Mouse (Mus musculus): ENCODE measurements around the gene Cnbd2.

Cnbd2 gene

DNA sequence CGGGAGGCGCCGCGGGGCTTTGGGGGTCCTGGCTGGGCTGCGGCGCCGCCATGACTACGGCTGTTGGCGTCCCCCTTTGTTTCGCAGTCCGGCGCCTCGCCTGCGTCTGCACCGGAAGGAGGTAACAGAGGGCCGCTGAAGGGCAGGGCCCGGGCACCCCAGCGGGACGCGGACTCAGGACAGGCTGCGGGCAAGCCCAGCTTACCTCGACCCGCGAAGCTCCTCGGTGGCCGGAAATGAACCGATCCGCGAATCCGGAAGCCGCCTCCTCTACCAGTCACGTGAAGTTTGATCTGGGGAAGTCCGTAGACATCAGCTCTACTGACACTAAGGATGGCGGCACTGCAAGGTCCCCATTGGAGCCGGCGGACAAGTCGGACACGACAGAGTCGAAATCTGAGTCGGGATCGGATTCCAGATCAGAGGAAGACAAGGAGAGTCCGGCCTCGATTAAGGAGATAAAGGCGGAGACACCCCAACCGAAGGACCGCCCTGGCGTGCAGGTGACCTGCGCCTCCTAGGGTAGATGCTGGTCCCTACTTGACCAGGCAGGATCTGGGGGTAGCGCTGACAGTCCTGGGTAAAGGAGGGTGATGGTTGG, at the start of gene Cnbd2, which contains the start of gene Scand1:
Cnbd2 (plus strand) TSS at position 3 of the 601 bp plus-strand sequence.
Scand1 (minus strand) TSS at position 408 of the 601 bp plus-strand sequence.
- peak; percentile 88 for DNase-seq

DNA sequence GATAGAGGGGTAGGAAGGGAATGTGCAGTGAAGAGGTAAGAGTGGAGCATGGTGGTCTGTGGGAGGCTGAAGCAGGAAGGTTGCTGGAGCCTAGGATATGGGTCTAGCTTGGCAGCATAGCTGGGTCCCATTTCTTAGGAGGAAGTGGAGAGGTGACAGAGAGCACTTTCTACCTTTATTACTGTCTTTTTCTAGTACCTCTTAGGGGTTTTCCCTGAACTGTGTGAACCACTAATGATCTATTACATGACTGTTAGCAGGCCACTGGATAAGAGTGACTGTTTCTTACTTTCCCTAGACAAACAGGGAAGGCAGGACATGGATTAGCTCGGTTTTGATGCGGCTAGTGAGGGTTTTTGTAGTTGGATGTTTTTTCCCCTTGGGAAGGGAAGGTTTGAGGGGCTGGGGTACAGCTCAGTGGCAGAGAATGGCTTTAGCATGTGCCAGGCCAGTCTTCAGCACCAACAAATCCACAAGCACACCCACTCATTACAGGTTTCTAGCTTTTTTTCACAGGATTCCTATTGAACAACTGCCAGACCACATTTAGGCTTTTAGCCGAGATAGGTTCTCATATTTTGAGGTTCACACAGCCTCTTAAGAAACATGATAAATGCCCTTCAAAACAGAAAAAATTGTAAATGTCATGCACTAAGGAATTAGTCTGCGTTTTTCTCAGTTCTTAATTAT, 48.8 kb upstream of the Cnbd2 start:
- no peak for DNase-seq

DNA sequence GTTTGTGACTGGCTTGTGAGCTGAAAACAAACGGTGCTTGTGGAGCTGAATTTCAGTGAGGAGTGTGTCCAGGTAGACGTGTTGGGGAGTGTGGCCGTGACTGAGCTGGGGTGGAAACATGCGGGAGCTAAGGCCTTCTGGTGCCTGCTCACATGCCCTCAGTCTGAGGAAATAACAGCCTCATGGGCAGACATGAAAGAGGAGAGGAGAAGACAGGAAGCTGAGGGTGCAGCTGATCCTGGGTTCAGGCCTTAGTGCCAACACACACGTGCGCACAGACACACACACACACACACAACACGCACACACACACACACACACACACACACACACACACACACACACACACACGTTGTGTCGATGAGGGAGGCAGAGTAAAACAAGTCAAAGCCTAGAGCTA, 44.5 kb upstream of the Cnbd2 start:
- no peak for DNase-seq

GRCm38 (mm10) chr2:156272553-156272952, 39.5 kb upstream of the Cnbd2 start:
- no peak for DNase-seq

GRCm38 (mm10) chr2:156278226-156279017, 33.7 kb upstream of the Cnbd2 start:
- peak; percentile 85 for DNase-seq

DNA sequence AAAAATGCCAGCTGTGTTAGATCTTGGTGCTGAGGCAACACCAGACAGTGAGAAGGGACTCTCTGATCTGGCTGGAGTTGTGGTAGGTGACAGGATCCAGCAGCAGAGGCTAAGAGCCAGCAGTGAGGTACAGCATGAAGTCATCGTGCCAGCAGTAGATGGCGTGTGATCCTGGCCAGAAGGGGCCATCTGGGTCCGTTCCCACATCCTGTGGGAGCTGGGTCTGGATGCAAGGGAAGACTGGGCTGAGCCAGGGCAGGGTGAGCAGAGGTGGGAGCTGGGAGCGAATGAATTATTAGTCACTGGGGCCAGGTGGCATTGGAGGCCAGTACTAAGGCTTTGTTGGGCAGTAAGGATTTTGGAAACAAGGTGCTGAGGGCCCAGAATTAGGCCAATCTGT, 30.9 kb upstream of the Cnbd2 start:
- no peak for DNase-seq

- no peak for DNase-seq
These were observed 26.9 kb upstream of the Cnbd2 start for GRCm38 (mm10) chr2:156285161-156285560.

DNA sequence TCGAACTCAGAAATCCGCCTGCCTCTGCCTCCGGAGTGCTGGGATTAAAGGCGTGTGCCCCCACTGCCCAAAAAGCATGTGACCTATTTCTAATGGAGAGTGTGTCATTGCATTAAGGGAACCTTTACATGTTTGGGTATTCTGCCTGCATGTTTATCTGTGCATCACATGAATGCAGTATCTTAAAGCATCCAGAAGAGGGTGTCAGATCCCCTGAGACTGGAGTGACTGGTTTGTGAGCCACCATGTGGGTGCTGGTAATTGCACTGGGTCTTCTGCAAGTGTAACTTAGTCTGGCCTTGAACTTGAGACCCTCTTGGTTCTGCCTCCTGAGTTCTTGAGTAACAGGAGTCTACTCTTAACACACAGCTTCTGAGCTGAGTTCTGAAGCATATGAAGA, 25.4 kb upstream of the Cnbd2 start:
- DNase-seq, result no peak

- no peak for DNase-seq
These were observed 23.9 kb upstream of the Cnbd2 start for GRCm38 (mm10) chr2:156288222-156288621.

- no peak for DNase-seq
These were observed 22.4 kb upstream of the Cnbd2 start for GRCm38 (mm10) chr2:156289552-156290160.

DNA sequence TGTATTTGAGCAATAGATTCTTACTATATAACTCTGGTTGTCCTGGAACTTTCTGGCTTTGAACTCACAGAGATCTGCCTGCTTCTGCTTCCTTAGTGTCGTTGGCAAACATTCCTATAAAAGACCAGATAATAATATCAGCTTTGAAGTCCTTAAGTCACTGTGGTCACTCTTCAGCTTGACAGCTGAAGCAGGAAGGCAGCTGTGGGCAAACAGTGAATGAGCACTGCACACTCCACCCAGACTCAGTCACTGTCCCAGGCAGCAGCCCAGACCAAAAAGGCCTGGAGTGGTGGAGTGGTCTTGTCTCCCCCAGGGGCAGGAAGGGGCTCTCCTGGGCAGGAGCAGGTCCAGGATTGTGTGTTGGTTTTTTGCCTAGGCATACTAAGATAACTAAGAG, 20.1 kb upstream of the Cnbd2 start:
- no peak for DNase-seq

- no peak for DNase-seq
These were observed 16.5 kb upstream of the Cnbd2 start for GRCm38 (mm10) chr2:156295601-156296063.

- DNase-seq, result no peak
These were observed 15.9 kb upstream of the Cnbd2 start for GRCm38 (mm10) chr2:156296190-156296589.

DNA sequence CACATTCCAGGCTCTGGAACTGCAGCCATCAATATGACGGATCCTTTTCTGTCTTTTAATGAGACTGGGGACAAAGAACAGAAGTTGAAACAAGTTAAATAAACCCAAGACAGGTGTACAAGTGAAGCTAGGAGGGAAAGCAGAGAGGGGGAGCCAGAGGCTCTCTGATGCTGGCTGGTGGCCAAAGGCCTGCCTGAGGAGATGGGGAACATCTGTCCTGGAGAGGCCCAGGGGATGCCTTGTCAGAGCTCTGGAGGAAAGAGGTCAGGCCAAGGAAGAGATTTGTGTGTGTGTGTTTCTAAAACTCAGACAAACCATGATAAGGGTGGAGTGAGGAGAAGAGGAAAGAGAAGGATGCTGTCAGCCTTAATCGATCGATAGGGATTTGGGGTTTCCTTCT, 14.4 kb upstream of the Cnbd2 start:
- no peak for DNase-seq

- DNase-seq, result peak; percentile 55
These were observed 13.6 kb upstream of the Cnbd2 start for GRCm38 (mm10) chr2:156298458-156298857.

GRCm38 (mm10) chr2:156302063-156302462, 10.0 kb upstream of the Cnbd2 start:
- no peak for DNase-seq

- DNase-seq, result no peak
These were observed 7.7 kb upstream of the Cnbd2 start for GRCm38 (mm10) chr2:156304351-156304750.

DNA sequence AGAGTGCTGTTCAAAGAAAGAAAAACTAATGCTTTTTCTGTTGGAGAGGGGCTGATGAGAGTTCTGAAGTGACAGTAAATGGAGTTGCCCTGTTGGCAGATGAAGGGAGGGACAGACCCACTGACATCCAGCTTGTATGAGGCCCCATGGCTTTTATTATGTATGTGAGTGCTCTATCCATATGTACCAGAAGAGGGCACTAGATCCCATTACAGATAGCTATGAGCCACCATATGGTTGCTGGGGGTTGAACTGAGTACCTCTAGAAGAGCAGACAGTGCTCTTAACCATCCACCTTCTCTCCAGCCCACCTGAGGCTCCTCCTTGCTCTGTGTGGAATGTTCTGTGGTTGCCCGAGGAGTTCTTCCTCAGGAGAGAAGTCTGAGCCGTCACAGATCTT, 6.3 kb upstream of the Cnbd2 start:
- DNase-seq, result peak; percentile 25

DNA sequence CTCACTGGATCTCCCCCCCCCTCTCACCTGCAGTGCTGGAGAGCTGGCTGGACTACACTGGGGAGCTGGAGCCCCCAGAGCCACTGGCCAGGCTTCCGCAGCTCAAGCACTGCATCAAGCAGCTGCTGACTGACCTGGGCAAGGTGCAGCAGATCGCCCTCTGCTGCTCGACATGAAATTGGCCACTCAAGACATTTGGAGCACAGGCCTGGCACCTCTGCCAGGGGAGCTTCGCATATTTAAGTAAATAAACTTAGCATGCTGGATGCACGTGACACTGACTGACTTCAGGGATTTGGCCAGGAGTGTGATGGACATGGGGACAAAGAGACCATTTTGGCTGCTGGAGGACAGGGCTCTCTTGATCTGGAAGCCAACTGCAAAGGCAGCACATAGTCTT, 4.8 kb upstream of the Cnbd2 start:
- no peak for DNase-seq

- no peak for DNase-seq
These were observed 2.2 kb upstream of the Cnbd2 start for GRCm38 (mm10) chr2:156309948-156310347.

DNA sequence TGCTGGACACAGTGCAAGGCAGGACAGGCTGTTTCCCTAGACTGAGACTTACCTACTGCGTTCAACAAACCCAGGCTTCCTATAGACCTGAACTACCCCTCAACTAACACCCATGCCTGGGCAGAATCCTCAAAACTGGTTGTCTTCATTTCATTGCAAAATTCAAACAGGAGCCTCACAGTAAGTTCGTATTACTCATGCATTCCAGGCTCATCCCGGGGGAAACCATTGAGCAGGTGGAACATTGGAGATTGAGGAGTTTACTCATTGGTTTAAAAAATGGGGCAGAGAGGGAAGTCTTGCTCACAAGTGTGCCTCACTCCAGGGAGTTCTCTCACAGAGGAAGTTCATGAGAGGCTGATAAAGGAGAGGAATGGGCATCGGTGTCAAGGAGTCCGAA, 1.6 kb upstream of the Cnbd2 start:
- no peak for DNase-seq

DNA sequence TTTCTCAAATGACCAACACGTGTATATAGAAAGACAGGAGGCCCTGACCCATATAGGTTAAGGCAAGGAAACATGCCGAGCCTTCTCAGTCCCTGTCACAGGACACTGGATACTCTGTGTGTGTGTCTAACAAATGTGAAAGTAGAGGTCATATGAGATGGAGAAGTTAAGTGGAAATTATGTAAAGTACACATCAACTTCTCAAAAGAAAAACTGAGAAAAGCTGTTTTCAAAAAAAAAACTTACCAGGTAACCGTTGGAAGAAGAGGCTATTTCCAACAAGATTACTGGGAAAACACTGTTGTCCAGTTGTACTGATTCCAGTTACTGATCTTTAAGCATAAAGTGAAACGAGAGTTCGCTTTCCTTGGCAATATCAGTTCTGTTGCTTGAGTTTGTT, 1.2 kb upstream of the Cnbd2 start:
- no peak for DNase-seq

- DNase-seq, result no peak
These were observed 658 bp upstream of the Cnbd2 start for GRCm38 (mm10) chr2:156311441-156311840.

All from right cerebral cortex, adult 18-20 months (tissue).